Mouse (Mus musculus) ovary, postnatal 10 days (tissue): ENCODE results near the gene Tjap1.
A peak's percentile ranks its signal among the peaks of the same experiment; 100 is the strongest.

Experiments used
- DNase-seq: peaks from one replicate; pipeline ENCODE4 v3.0.0; 2022; ENCODE audit warnings: low spot score

Tjap1 gene

GRCm38 (mm10) chr17:46283140-46283539 is 314 bp upstream of the Tjap1 start:
- no peak for DNase-seq

- DNase-seq, result no peak
Measured at GRCm38 (mm10) chr17:46278011-46278765, 4.6 kb downstream of the Tjap1 start.

GRCm38 (mm10) chr17:46277586-46277985 is 5.2 kb downstream of the Tjap1 start:
- no peak for DNase-seq

GRCm38 (mm10) chr17:46275506-46275905 is 7.3 kb downstream of the Tjap1 start:
- no peak for DNase-seq

- DNase-seq, result no peak
Measured at GRCm38 (mm10) chr17:46275034-46275433, 7.8 kb downstream of the Tjap1 start.

- DNase-seq, result no peak
Measured at GRCm38 (mm10) chr17:46274465-46274864, 8.4 kb downstream of the Tjap1 start.

- DNase-seq, result no peak
Measured at GRCm38 (mm10) chr17:46273803-46274236, 9.0 kb downstream of the Tjap1 start.

GRCm38 (mm10) chr17:46272675-46273074 is 10.2 kb downstream of the Tjap1 start:
- DNase-seq, result no peak

GRCm38 (mm10) chr17:46272058-46272457 is 10.8 kb downstream of the Tjap1 start:
- no peak for DNase-seq

- no peak for DNase-seq
Measured at GRCm38 (mm10) chr17:46269771-46270534, 12.9 kb downstream of the Tjap1 start.

GRCm38 (mm10) chr17:46268026-46268720 is 14.7 kb downstream of the Tjap1 start:
- no peak for DNase-seq

GRCm38 (mm10) chr17:46267511-46267910 is 15.3 kb downstream of the Tjap1 start:
- DNase-seq, result no peak

GRCm38 (mm10) chr17:46266986-46267385 is 15.8 kb downstream of the Tjap1 start:
- no peak for DNase-seq

GRCm38 (mm10) chr17:46265918-46266618 is 16.8 kb downstream of the Tjap1 start:
- no peak for DNase-seq

GRCm38 (mm10) chr17:46265502-46265901 is 17.3 kb downstream of the Tjap1 start:
- no peak for DNase-seq

GRCm38 (mm10) chr17:46262201-46262694 is 20.6 kb downstream of the Tjap1 start:
- DNase-seq, result no peak

GRCm38 (mm10) chr17:46259675-46260074 is 23.2 kb downstream of the Tjap1 start:
- no peak for DNase-seq

GRCm38 (mm10) chr17:46258279-46259053 is 24.4 kb downstream of the Tjap1 start:
- no peak for DNase-seq

- no peak for DNase-seq
Measured at GRCm38 (mm10) chr17:46255147-46255546, 27.7 kb downstream of the Tjap1 start.

- DNase-seq, result no peak
Measured at GRCm38 (mm10) chr17:46254106-46254505, 28.7 kb downstream of the Tjap1 start.

GRCm38 (mm10) chr17:46253452-46254084 is 29.3 kb downstream of the Tjap1 start, which contains the start of gene Lrrc73:
Gene Lrrc73 (plus strand): TSS chr17:46253531.
- peak; percentile 79 for DNase-seq
